24 mouse cellular contexts compared by ENCODE assay signal in the genomic region with DNA sequence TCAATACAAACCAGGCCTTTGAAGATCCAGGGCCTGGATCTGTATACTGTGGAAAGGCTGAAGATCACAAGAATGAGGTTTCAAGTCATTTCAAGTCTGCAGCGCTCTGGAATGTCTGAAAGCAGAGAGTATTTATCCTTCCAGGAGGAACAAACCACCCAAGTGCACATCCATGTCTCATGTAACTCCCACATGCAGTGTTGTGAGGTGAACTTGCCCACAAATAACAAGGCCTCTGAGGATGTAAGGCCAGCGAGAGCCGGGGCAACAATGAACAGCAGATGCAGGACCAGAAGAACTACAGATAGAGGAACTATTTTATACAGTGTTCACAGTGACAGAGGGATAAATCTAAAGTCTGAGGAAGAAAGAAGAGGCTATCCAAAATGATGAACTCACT.
DNase-seq lines count a peak whose midpoint lies in the region; ATAC-seq lines count a peak whose summit lies in the region.
"Had no signal": no experiment of that assay in that cellular context is flagged by ENCODE, and none has a peak within 500 bp of the region (broad histone marks: within the 10 kb centered on the region; RNA-seq: fewer than 3 reads in every experiment).

No protein-coding gene starts in this region.

- 0 out of 2 replicates have a peak, but pooled peaks cover 6% of the 10 kb centered on the region for H3K27me3 ChIP-seq in embryonic facial prominence, embryonic 13.5 days
- H3K27me3 ChIP-seq in embryonic facial prominence, embryonic 10.5 days (replicated peaks; ENCODE audit: low read depth, poor library complexity, severe bottlenecking), result no peaks in the 10 kb centered on the region
- H3K27me3 ChIP-seq: CH12.LX; forebrain, embryonic 12.5 days; forebrain, embryonic 15.5 days; Patski had no signal

- 53% methylated on average over 3 of the region's 3 CpGs for whole genome bisulfite sequencing in embryonic facial prominence, embryonic 13.5 days
- WGBS in embryonic facial prominence, embryonic 10.5 days, result 79% methylated on average over 3 of the region's 3 CpGs

- no peak overlapping the region for H3K4me3 ChIP-seq in embryonic facial prominence, embryonic 13.5 days
- H3K4me3 ChIP-seq in embryonic facial prominence, embryonic 10.5 days, result no peak overlapping the region
- H3K4me3 ChIP-seq: forebrain, embryonic 12.5 days; forebrain, embryonic 15.5 days had no signal

- no peak for ATAC-seq in embryonic facial prominence, embryonic 13.5 days (ENCODE audit: insufficient number of reproducible peaks, insufficient read depth, low FRiP score, low TSS enrichment, low read depth)
- ATAC-seq: activated CD4-positive, CD25-positive, alpha-beta regulatory T cell, adult 4 months; CD4-positive, CD25-positive, alpha-beta regulatory T cell, adult 4 months; forebrain, embryonic 15.5 days; forebrain, postnatal 0 days; Patski had no signal

- no peaks in the 10 kb centered on the region for H3K9me3 ChIP-seq in embryonic facial prominence, embryonic 13.5 days
- H3K9me3 ChIP-seq in embryonic facial prominence, embryonic 10.5 days, result no peaks in the 10 kb centered on the region
- H3K9me3 ChIP-seq: forebrain, embryonic 12.5 days; forebrain, embryonic 15.5 days had no signal

- intact Hi-C loops in heart, postnatal 14 days (cut with DNase I), result no loop called here

- H3K4me1 ChIP-seq in embryonic facial prominence, embryonic 13.5 days, result peaks cover 26% of the 10 kb centered on the region
- peaks cover 9% of the 10 kb centered on the region; the same call in 1 of the 2 replicates for H3K4me1 ChIP-seq in embryonic facial prominence, embryonic 10.5 days
- H3K4me1 ChIP-seq: forebrain, embryonic 12.5 days had no signal

- H3K4me2 ChIP-seq in embryonic facial prominence, embryonic 13.5 days, result no peak overlapping the region
- H3K4me2 ChIP-seq: forebrain, embryonic 12.5 days; forebrain, embryonic 15.5 days had no signal

- no peaks in the 10 kb centered on the region for H3K36me3 ChIP-seq in embryonic facial prominence, embryonic 13.5 days
- no peaks in the 10 kb centered on the region for H3K36me3 ChIP-seq in embryonic facial prominence, embryonic 10.5 days (replicated peaks)
- H3K36me3 ChIP-seq: forebrain, embryonic 12.5 days; forebrain, embryonic 15.5 days; G1E had no signal

- no peak for DNase-seq in embryonic facial prominence, embryonic 10.5 days (ENCODE audit: low spot score)
- DNase-seq in heart, adult 11 months, result peak; percentile 60
- DNase-seq in heart, postnatal 14 days, result no peak
- peak; percentile 7 for DNase-seq in lung, postnatal 10 days
- no peak for DNase-seq in lung, postnatal 14 days
- DNase-seq in yolk sac, embryonic 10.5 days (ENCODE audit: low spot score), result no peak
- DNase-seq: adrenal gland, adult 8-10 months; adrenal gland, postnatal 14 days; adrenal gland, postnatal 36 days; B cell, adult 2 months; cerebellum, adult 11-12 months; cerebellum, adult 2 months; cerebellum, adult 9-10 months; cerebellum, postnatal 10 days; cerebellum, postnatal 25 days; forebrain, postnatal 0 days had no signal

- 0 out of 2 replicates have a peak overlapping the region, but pooled peaks have one; percentile 3 for H3K27ac ChIP-seq in embryonic facial prominence, embryonic 13.5 days
- no peak overlapping the region for H3K27ac ChIP-seq in embryonic facial prominence, embryonic 10.5 days (replicated peaks)
- H3K27ac ChIP-seq: forebrain, embryonic 12.5 days; forebrain, embryonic 15.5 days had no signal

- H3K9ac ChIP-seq in embryonic facial prominence, embryonic 13.5 days, result no peak overlapping the region
- H3K9ac ChIP-seq: forebrain, embryonic 12.5 days; forebrain, embryonic 15.5 days; forebrain, postnatal 0 days had no signal

Comparison
In these comparisons a context has a peak if more than half of its experiments do, and no peak if none do; other contexts are left out.
1. DNase-seq: peak in heart, adult 11 months (single experiment) and lung, postnatal 10 days (single experiment); none in embryonic facial prominence, embryonic 10.5 days (single experiment), heart, postnatal 14 days (0 of 2), lung, postnatal 14 days (single experiment) and yolk sac, embryonic 10.5 days (single experiment).